Mouse (Mus musculus) B cell, adult (primary cell): Measurements from ENCODE around the gene Dqx1. TPM values are rescaled to one million over a fixed set of nuclear protein-coding genes. Genes with fewer than 3 reads are reported as not detected.

Source experiments
- total RNA-seq: library from RNA; stranded (reverse); gene quantifications from 4 replicates; pipeline ENCODE4 v1.2.4, GENCODE M21; 2023; ENCODE audit not compliant: inconsistent age

Gene Dqx1
- total RNA-seq: 9.5 to 12.1 TPM (median 10.8 TPM) in 4 replicates

GRCm38 (mm10) chr6:83057790-83058189 is at the start of gene Dqx1:
Gene Dqx1 (plus strand): TSS chr6:83057844.

GRCm38 (mm10) chr6:83033249-83034185 is 24.1 kb upstream of the Dqx1 start, which contains the start of the genes Dok1 and Loxl3:
Gene Dok1 (minus strand): TSS chr6:83033471.
Gene Loxl3 (plus strand): TSS chr6:83034173.

DNA sequence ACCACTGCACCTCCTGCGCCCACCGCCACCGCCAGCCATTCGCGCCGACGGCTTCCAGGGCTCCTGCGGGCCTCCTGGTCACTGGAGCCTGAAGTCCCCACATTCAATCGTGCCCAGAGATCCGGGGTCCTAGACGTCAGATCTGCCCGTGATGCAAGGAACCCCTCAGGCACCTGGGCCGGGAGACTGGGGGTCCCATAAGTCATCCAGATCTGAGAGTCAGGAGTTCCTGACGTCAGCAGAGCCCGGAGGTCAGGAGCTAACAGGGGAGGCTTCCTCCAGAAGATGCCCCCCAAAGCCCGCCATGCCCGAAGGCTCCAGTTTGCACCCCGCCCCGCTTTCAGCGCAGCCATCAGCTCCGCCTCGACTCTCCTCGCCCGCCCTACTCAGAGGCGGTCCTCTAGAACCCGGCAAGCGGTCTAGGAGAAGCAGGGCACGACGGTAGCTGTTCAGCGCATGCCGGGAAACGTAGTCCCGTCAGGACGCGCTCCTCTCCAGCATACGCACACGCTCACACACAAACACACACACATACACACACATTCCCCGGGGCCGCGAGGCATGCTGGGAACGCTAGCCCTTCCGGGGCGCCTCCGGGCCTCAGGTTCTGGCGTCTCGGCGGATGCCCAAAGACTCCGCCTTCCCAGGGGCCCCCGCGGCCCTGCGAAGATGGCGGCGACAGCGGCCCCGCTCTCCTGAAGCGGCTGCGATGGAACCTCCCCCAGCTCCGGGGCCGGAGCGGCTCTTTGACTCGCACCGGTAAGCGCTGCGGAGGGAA is 3.4 kb upstream of the Dqx1 start, which contains the start of gene Aup1:
Aup1 (plus strand) TSS at position 448 of the 778 bp plus-strand sequence.

GRCm38 (mm10) chr6:83054871-83055431 is 2.7 kb upstream of the Dqx1 start, which contains the start of gene Htra2:
Gene Htra2 (minus strand): TSS chr6:83055273.

DNA sequence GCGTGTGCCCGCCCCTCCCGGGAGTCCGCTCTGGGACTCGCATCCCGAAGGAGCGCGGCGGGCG is 12.4 kb downstream of the Dqx1 start, which contains the start of gene Tlx2:
Tlx2 (minus strand) TSS at position 47 of the 64 bp plus-strand sequence.

GRCm38 (mm10) chr6:83077630-83078323 is 20.1 kb downstream of the Dqx1 start, which contains the start of gene Pcgf1:
Gene Pcgf1 (plus strand): TSS chr6:83077869.

GRCm38 (mm10) chr6:83086121-83087035 is 28.7 kb downstream of the Dqx1 start, which contains the start of gene Lbx2:
Gene Lbx2 (plus strand): TSS chr6:83086367.

DNA sequence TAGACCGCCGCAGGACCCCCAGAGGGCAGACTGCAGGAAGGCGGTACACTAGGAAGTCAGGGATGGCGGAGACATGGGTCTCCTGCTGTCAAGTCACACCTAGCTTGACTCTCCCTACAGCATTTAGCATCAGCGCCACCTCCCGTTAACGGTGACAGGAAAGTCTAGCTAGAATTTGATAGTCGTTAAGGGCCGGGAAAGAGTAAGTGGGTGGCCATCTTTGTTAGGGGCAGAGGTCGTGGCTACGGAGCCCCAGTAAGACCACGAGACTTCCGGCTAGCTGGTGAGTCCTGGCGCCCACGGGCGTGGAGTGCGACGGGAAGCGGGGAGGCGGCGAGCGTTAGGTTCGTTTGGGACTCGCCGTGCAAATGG is 43.7 kb downstream of the Dqx1 start, which contains the start of the genes Ccdc142 and Gm42688:
Ccdc142 (plus strand) TSS at position 286 of the 372 bp plus-strand sequence.
Gm42688 (plus strand) TSS at position 302 of the 372 bp plus-strand sequence.

GRCm38 (mm10) chr6:83108762-83109668 is 51.4 kb downstream of the Dqx1 start, which contains the start of gene Mrpl53:
Gene Mrpl53 (plus strand): TSS chr6:83109040.

GRCm38 (mm10) chr6:83115011-83115671 is 57.5 kb downstream of the Dqx1 start, which contains the start of gene Mogs:
Gene Mogs (plus strand): TSS chr6:83115496.

Other genes with a start within 250 kb of the Dqx1 start
- gene Sema4f, start 118.1 kb upstream of the Dqx1 start, total RNA-seq: 0.24 to 0.64 TPM (median 0.47 TPM) in 4 replicates
- 4.1 to 6.3 TPM (median 4.5 TPM) in 4 replicates for gene M1ap, start 110.9 kb upstream of the Dqx1 start, total RNA-seq
- gene Dok1, start 24.4 kb upstream of the Dqx1 start, total RNA-seq: 27.3 to 33.2 TPM (median 32.8 TPM) in 4 replicates
- gene Loxl3, start 23.7 kb upstream of the Dqx1 start, total RNA-seq: 0.39 to 1.2 TPM (median 0.51 TPM) in 4 replicates
- gene Aup1, start 3.3 kb upstream of the Dqx1 start, total RNA-seq: 361 to 403 TPM (median 382 TPM) in 4 replicates
- 50.0 to 64.9 TPM (median 56.3 TPM) in 4 replicates for gene Htra2, start 2.6 kb upstream of the Dqx1 start, total RNA-seq
- gene Tlx2, start 12.4 kb downstream of the Dqx1 start, total RNA-seq: not detected in 4 replicates
- gene Pcgf1, start 20.0 kb downstream of the Dqx1 start, total RNA-seq: 16.8 to 24.7 TPM (median 20.9 TPM) in 4 replicates
- gene Lbx2, start 28.5 kb downstream of the Dqx1 start, total RNA-seq: not detected in 4 replicates
- gene Ccdc142, start 43.8 kb downstream of the Dqx1 start, total RNA-seq: 15.9 to 23.6 TPM (median 20.1 TPM) in 4 replicates
- 12.3 to 14.3 TPM (median 13.3 TPM) in 4 replicates for gene Gm42688, start 43.8 kb downstream of the Dqx1 start, total RNA-seq
- 22.1 to 28.8 TPM (median 25.2 TPM) in 4 replicates for gene Mrpl53, start 51.2 kb downstream of the Dqx1 start, total RNA-seq
- 35.5 to 44.3 TPM (median 37.7 TPM) in 4 replicates for gene Mogs, start 57.7 kb downstream of the Dqx1 start, total RNA-seq
- gene Wbp1, start 63.7 kb downstream of the Dqx1 start, total RNA-seq: 40.0 to 48.2 TPM (median 45.4 TPM) in 4 replicates
- 26.3 to 31.9 TPM (median 30.7 TPM) in 4 replicates for gene Ino80b, start 67.6 kb downstream of the Dqx1 start, total RNA-seq
- gene Rtkn, start 77.6 kb downstream of the Dqx1 start, total RNA-seq: not detected in 4 replicates
- gene Wdr54, start 98.6 kb downstream of the Dqx1 start, total RNA-seq: 1.2 to 2.5 TPM (median 1.3 TPM) in 4 replicates
- gene 1700003E16Rik, start 98.6 kb downstream of the Dqx1 start, total RNA-seq: not detected in 4 replicates
- 108 to 117 TPM (median 110 TPM) in 4 replicates for gene Dctn1, start 108.1 kb downstream of the Dqx1 start, total RNA-seq
- not detected in 4 replicates for gene Slc4a5, start 162.0 kb downstream of the Dqx1 start, total RNA-seq